Mouse (Mus musculus) spleen, postnatal 0 days (tissue): ENCODE data around the gene Thap12. TPM values are rescaled to one million over a fixed set of nuclear protein-coding genes. Genes with fewer than 3 reads are reported as not detected.

Experiments used
- polyA plus RNA-seq: library from polyadenylated mRNA; unstranded; fragments of >200 nt; fragmentation: Nextera tagmentation; extraction: Ambion mirVana; gene quantifications from 2 replicates; pipeline ENCODE4 v1.2.1, GENCODE M21; 2015

Thap12 gene
- 20.0 and 25.9 TPM in 2 replicates for polyA plus RNA-seq

DNA sequence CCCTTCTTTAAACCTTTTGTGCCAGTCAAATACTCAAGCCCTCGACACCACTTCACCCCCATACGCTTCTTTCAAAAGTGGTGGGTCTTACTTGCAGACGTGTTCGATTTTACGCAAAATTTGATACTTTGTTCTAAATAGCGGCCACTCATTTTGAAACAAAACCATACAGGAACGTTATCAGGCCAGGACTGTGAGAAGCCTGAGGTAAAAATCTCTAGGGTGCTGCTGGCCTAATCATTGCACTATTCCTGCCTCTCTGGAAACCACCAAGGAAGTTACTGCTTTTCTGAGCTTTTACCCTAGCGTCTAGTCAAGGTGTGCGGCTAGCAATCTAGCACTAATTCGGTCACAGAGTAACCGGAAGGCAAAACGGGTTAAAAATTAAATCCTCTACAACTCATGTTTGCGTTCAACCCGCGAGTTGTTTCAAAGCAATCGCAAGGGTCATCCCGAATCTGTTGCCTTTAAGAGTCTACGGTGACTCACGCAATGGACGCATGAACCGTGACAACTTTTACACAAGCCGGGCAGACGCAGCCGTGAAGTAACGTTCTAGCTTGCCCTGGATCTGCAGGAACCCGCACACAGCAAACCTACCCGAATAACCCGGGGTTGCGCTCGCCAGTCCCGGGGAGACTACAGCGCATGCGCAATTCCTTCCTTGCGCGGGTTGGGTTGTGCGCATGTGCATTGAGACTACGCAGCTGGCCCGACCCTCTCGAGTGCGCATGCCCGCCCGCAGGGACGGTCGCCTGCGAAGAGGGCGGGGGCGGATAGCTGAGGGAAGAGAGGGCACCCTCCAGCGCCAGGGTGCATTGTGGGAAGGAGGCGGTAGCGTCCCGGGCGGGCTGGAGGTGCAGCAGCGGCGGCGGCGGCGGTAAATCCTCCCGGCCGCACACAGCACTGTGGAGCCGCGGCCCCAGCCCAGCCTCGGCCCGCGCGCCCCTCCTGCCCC lies at the start of gene Thap12:
Thap12 (plus strand) TSS at position 821 of the 958 bp plus-strand sequence.

DNA sequence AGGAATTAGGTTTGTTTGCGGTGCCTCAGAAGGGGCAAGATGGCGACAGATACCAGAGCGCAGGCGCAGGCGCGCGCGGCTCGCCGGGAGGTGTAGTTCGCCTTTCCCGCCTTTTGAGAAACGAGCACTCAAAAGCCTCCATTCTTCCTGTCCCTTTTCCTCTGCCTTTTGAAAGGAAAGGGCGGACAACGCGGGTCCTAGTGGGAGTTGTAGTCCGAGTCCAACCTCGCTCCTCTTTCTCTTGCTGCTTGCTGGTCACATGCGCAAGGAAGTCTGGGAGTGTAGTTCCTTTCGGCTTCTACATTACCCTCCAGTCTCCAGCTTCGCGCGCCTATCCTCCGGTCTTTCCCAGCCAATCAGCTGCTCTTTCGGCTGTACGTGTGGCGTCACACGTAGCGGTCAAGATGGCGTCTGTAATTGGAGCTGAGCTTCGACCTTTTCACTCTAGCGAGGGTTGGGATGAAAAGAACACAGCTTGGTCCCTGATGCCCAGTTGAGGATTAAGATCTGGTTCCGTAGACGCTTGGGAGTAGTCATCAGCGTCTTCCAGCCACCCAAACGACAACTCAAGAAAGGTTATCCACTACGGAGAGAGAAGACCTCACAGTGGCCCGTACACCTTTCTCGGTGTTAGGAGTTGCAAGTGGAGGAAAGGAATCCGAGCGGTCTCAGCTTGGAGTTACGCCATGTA lies 46.2 kb upstream of the Thap12 start, which contains the start of gene Emsy:
Emsy (minus strand) TSS at position 253 of the 691 bp plus-strand sequence.

Other genes starting within 250 kb of the Thap12 start
- gene Lrrc32, start 213.8 kb upstream of the Thap12 start, polyA plus RNA-seq = 3.2 and 4.2 TPM in 2 replicates
- gene Emsy, start 46.3 kb upstream of the Thap12 start, polyA plus RNA-seq = 7.0 and 7.3 TPM in 2 replicates
- 0.70 and 1.1 TPM in 2 replicates for gene Wnt11, start 132.0 kb downstream of the Thap12 start, polyA plus RNA-seq